Mouse (Mus musculus): ENCODE data around the gene Ep400. TPM values are rescaled to one million over a fixed set of nuclear protein-coding genes. Genes with fewer than 3 reads are reported as not detected.
A peak's percentile ranks its signal among the peaks of the same experiment; 100 is the strongest.

The Ep400 gene
- total RNA-seq (2021), result 10 to 100 TPM; 84.8 to 89.3 TPM
- long read RNA-seq, experiment 1, partial matches to known transcripts, result 10 of 24 reads
- long read RNA-seq, experiment 1, other reads (novel, unspliced or antisense), result 13 of 24 reads
- long read RNA-seq, experiment 2, partial matches to known transcripts, result 8 of 15 reads
- long read RNA-seq, experiment 2, other reads (novel, unspliced or antisense), result 5 of 15 reads

DNA sequence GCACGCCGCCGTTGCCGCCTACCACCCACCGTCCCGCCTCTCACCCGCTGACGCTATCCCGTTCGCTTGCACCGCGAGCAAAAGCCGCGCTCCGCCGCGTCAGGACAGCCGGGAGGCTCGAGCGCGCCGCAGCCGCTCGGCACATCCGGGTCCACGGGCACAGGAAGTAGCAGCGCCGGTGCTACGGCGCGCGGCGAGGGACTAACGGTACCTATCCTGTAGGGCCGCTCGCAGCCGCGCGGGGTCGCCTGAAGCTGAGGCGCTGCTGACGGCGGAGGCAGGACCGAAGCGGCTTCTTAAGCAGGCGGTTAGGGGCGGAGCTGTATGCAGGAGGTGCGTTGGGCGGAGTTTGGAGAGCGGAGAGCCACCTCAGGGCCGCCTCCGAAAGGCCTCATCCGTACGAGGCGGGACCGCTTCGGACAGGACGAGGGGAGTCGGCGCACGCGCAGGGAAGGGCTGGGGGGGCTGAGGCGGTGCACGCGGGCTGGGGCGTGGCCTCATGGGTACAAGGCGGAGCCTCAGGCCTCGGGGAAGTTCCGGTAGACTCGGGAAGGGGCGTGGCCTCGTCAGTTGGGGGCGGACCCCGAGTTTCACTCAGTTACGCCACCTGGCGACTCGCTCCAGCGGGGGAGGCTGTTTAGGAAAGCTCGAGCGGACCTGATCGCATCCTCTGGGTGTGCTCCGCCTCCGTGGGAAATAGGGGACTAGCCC is at the start of gene Ep400:
Gene Ep400, minus strand, starts transcription at position 270 of the 711 bp plus-strand sequence.
- peak; percentile 99 for DNase-seq (ENCODE audit: low spot score in 2 of 2)
- intact Hi-C loops (cut with DNase I), result no loop called here

DNA sequence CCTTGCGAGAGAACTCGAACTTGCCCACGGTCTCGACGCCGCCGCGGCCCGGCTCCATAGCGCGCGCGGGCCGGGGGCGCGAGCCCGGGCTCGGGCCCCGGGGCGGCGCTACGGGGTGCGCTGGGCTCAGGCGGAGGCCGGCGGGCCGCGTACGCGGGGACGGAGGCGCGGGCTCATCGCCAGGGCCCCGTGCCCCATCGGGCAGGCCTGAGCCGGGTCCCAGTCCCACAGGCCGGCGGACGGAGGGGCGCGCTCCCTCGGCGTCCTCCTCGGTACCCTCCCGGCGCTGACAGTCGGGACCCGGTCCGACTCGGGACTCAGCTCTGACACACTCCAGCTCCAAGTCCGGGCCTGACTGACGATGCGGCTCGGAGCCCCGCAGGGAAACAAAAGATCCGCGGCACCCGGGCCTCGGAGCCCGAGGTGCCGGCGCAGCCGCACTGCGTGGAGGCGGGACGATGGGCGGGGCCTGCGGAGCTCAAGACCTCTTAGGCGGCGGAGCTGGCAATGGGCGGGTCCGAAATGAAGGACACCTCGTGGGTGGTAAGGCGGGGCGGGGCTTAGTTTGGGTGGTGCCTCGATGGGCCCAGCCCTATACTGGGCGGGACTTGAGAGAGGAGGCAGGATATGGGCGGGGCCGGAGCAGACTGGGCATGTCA is 39.3 kb upstream of the Ep400 start, which contains the start of gene Ulk1:
Gene Ulk1, minus strand, starts transcription at position 431 of the 659 bp plus-strand sequence.
- DNase-seq (ENCODE audit: low spot score in 2 of 2), result peak; percentile 98 to 100
- intact Hi-C loops (cut with DNase I), result no loop called here

DNA sequence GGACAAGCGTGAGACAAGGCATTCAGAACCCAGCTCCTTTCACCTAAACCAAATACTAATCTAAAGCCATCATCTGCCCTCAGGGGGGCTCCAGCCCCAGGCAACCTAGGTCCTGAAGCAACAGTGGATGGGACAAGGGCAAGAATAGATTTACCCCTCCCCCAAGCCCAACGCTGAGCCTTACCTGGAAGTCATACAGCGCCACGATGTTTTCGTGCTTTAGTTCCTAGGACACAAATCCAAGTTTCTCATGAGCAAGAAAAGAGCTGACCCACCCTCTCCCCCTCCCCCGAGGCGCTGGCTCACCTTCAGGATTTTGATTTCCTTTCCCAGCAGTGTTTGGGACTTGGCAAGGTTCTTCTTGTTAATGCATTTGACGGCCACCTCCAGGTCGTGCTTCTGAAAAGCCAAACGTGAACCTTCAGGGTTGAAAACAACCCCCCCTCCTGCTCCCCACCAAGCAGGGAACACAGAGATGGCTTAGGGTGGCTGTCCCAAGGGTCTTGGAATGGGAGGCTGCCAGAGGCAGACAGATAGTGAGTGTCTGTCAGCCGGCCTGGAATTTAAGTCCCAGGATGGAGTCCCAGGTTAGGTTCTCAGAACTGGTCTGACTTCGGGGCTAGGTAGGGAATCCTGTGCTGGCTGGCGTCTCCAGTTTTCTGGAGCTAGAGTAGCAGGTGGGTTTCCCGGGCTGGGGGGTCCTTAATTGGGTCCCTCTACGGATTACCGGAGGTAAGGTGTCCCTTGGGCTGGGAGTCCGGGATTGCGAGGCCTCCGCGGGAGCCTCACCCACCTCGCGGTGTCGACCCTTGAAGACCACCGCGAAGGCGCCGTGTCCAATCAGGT is 38.5 kb upstream of the Ep400 start:
- intact Hi-C loops (cut with DNase I), result no loop called here

DNA sequence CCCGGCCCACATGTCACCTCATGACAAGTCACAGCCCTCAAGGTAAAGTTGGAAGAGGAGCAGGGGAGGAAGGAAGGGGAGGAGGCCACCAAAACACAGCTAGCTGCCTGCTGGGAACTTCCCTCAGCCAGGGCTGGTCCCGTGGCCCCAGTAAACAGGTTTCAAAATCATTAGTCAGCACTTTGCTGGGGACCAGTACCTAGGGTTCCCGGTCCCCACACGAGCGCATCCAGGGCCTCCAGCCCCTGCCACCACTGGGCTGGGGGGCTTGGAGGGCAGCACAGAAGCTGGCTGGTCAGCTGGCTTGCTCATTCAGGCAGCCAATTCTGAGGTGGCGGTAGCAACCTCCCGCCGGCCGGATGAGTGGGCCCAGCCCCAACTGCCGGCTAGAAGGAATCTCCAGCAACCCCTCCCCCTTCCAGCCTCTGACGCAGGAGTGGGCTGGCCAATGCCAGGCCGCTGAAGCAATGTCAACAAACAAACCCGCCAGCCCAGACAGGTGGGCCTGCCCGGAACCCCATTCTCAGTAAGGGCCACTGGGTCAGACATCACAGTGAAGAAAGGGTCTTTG is 37.6 kb upstream of the Ep400 start:
- intact Hi-C loops (cut with DNase I), result no loop called here
- DNase-seq (ENCODE audit: low spot score in 2 of 2), result peak; percentile 78 to 82

More for the DNA sequence above, 38.5 kb upstream of the Ep400 start:
- DNase-seq (ENCODE audit: low spot score in 2 of 2), result no peak

DNA sequence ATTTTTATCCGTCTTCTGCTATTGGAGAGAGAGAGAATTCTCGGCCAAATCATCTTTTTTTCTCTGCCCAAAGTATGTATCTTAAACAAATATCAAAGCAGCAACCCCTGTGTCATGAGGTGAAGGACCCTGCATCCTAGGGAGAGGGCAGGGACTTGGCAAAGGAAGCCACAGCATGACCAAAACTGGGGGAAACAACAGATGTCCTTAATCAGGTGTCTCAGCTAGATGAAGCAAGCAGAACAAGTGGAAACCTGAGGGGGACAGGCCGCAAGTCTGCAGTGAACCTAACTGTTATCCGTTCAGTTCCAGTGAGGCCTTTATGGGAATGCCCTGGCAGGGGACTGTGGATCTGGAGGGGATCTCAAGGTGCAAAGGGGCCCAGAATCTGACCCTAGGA is 36.9 kb upstream of the Ep400 start:
- DNase-seq (ENCODE audit: low spot score in 2 of 2), result no peak
- intact Hi-C loops (cut with DNase I), result no loop called here

DNA sequence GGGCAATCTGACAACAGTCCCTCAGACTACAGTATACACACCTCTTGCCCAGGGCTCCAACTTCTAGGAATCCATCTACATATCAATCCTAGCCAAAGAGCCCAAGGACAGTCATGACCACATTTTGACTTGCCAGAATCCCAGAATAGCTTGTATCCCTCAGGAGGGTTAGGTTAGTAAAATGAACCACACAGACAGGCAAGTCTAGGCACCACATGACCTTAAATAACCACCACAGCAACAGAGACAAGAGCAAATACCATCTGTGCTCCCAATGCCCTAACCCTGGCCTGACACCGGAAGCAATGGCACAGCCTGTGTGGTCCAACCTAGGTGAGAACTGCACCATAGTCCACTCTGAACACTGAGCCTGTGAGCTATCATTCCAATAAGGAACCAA is 36.2 kb upstream of the Ep400 start:
- intact Hi-C loops (cut with DNase I), result no loop called here
- DNase-seq (ENCODE audit: low spot score in 2 of 2), result no peak

DNA sequence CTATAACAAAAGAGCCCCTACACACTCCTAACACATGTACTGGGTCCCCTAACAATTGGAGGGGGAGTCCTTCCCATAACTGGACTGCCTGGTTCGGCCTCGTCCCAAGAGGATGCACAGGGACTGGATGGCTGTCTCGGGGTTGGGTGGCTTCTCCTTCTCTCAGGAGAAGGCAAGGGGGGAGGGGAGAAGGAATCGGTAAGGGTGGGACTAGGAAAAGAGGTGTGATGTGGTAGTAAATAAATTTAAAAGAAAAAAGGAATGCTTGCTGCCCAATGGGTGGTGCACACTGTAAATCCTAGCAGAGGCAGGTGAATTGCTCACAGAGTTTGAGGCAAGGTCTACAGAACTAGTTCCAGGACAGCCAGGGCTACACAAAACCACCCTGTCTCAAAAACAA is 35.6 kb upstream of the Ep400 start:
- DNase-seq (ENCODE audit: low spot score in 2 of 2), result no peak
- intact Hi-C loops (cut with DNase I), result no loop called here

DNA sequence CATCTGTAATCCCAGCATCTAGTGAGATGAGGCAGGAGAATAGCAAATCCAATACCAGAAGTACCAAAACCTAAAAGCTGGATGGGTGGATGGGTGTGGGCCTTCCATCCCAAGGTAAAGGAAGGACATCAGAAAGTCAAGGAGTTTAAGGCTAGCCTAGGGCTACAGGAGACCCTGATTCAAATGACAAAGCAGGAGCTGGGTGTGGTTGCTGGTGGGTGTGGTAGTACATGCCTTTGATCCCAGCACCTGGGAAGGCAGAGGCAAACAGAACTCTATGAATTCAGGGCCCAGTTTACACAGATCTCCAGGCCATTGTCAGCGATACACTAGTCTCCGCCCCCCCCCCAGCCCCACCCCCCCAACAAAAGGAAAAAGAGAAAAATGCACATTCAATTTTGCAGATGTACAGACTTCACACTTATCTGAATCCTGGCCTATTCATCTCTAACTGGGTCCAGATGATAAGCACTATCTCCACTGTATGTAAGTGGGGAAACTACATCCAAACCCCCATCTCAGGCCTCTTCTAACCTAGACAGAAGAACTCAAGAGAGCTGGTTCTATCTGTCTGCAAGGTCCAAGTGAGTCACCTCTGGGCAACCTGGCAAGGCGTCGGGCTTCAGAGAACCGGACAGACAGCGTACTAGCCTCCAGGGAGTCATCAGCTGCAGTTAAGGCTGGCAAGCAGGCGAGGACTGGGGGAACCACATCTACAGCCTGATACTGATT is 33.7 kb upstream of the Ep400 start:
- DNase-seq (ENCODE audit: low spot score in 2 of 2), result no peak
- intact Hi-C loops (cut with DNase I), result no loop called here

DNA sequence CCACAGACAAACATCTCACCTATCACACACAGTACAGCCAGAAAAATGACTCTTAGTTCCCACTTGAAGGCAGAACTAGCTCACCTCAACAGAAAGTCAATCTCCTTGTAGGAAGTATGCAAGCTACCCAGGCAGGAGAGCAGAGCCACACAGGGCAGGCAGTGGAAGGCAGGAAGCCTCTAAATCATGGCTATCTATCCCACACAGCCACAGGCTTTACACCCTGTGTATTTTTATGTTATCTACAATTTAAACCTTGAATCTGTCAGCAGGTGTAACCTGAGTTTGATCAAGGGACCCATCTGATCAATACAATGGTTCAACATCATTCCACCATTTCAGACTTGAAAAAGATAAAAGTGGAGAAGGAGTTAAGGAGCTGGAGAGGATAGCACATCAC is 32.3 kb upstream of the Ep400 start:
- intact Hi-C loops (cut with DNase I), result no loop called here

DNA sequence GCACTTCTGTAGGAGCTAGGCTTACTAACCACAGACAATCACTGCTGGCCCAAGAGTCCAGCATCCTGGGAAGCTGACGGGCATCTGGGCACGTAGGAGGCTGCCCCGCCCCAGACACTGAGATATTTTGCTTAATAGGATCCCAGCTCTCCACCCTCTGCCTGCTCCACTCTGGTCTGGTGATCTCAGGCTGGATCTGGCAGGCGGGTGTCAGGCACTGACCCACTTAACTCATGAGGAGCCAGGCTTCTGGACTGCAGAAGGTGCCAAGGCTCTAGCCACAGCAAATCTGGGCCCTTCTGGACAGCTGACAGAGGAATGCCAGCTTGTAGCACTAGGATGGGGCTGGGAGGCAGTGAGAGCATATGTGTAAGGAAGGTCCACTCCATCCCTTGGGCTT is 31.7 kb upstream of the Ep400 start:
- DNase-seq (ENCODE audit: low spot score in 2 of 2), result no peak
- intact Hi-C loops (cut with DNase I), result no loop called here

More for the DNA sequence above, 32.3 kb upstream of the Ep400 start:
- DNase-seq (ENCODE audit: low spot score in 2 of 2), result no peak

DNA sequence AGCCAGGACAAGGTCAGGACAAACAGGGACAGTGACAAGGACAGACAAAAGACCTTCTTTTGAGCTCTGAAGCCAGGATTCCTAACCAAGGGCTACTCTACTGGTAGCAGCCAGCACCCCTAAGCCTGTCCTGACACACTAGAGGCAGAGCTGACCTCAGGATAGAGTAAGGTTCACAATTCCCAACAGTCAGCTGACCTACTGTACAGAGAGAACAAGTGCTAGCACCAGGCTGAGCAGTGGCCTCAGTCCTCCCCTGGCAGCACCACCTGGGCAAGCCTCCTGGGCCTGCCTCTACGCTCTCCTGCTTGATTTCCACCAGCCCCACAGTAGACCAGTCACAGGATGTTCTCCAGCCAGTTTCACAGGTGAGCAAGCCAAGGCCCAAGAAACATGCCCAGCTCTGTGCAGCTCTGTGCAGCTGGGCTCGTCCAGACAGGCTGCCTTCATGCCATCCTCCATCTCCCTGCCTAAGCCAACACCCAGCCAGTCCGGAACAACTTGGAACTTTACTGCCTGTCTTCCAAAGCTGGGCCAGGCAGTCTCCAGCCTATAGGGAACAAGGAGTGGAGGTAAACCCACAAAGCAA is 30.6 kb upstream of the Ep400 start:
- DNase-seq (ENCODE audit: low spot score in 2 of 2), result no peak
- intact Hi-C loops (cut with DNase I), result no loop called here

DNA sequence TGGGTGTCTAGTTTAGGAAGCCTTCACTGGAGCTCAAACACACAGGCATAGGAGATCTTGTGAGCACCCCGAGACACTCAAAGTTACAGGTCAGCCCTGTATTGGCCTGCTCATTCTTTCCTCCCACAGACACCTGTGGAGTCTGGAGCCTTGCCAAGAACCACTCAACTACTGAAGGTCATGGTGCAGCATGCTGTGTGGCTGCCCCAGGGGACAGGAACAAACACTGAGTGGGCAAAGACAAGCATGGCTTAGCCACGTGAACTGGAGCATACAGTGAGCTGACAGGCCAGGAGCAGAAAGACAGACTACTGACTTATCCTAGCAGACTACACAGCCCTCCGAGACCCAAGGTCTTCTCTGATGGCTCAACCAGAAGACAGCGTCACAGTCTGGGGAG is 27.2 kb upstream of the Ep400 start:
- intact Hi-C loops (cut with DNase I), result no loop called here
- DNase-seq (ENCODE audit: low spot score in 2 of 2), result no peak

DNA sequence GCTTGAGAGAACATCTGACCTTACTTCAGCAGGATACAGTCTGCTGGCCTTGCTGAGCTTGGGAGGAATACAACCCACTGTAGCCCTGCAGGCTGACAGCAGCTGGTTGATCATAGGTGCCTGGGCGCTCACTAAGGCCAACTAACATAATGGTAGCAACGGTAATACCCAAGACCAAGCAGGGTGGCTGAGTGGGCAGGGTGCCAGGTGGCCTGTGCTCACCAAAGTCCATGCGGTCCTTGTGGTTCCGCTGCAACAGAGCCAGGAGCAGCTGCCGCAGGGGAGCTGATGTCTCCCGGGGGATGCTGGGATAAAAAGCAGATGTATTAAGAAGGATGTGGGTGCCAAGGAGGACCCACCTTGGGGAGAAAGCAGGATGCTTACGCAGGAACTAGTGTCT is 23.8 kb upstream of the Ep400 start:
- intact Hi-C loops (cut with DNase I), result no loop called here
- no peak for DNase-seq (ENCODE audit: low spot score in 2 of 2)

DNA sequence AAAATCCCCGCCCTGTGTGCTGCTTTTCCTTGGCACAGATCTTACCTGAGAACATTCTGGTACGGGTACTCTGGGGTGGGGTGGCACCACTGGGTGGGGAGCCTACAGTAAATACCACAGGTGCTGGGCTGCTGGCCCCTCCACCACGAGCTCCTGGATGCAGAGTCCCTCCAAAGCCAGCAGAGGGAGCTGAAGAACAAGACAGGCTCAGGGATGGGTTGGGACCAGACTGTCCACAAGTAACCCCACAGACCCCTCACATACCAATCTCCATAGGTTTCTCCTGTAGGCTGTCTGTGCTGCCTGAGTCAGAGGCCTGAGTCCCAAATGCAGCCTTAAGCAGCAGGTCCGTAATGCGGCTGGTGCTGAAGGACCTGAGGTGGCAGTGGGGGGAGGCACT is 18.2 kb upstream of the Ep400 start:
- peak in 1 of 2 experiments; percentile 33 for DNase-seq (ENCODE audit: low spot score in 2 of 2)
- intact Hi-C loops (cut with DNase I), result no loop called here

DNA sequence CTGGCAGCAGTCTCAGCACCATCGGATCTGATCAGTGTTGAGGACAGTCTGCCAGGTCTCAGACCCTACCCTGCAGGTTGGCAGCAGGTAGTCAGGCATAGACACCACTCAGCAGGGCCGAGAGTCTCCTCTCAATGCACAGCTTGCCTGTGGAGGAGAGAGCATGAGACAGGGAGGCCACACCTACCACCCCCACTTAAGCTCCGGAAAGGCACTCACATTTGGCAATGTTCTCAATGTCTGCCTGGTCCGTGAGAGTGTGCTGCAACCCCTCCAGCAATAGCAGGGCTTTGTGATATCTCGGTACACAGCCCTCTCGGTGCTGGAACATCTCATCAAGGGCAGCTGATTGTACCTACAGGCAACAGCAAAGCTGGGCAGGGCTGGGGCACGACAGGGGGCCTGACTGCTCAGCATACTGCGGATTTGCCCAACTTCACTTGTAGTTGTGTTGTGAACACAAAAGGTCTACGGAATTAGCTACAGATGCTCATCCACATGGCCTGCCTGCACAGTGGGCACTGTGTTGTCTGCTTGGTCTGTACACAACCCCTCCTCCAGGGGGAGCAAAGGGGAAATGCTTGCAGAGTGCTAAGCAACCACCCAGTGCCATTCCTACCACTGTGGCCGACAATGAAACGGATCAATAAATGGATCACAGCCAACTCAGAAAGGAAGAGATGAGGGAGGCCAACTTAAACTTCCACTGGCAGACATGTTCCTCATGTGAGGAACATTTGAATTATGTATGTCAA is 15.7 kb upstream of the Ep400 start:
- DNase-seq (ENCODE audit: low spot score in 2 of 2), result peak; percentile 31 to 52
- intact Hi-C loops (cut with DNase I), result no loop called here

DNA sequence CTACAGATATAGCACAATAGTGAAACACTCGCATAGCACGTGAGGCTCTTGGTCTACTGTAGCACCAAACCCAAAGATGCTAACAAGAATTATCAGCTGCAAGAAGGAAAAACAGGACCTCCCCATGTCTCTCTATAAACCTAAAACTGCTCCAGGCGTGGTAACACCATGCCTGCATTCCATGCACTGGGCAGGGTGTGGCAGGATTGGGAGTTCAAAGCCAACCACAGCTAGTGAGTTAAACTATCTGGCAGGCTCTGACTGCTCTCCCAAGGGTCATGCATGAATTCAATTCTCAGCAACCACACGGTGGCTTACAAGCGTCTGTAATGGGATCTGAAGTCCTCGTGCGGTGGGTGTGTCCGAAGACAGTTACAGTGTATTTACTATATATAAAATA is 12.6 kb upstream of the Ep400 start:
- intact Hi-C loops (cut with DNase I), result no loop called here
- DNase-seq (ENCODE audit: low spot score in 2 of 2), result no peak

DNA sequence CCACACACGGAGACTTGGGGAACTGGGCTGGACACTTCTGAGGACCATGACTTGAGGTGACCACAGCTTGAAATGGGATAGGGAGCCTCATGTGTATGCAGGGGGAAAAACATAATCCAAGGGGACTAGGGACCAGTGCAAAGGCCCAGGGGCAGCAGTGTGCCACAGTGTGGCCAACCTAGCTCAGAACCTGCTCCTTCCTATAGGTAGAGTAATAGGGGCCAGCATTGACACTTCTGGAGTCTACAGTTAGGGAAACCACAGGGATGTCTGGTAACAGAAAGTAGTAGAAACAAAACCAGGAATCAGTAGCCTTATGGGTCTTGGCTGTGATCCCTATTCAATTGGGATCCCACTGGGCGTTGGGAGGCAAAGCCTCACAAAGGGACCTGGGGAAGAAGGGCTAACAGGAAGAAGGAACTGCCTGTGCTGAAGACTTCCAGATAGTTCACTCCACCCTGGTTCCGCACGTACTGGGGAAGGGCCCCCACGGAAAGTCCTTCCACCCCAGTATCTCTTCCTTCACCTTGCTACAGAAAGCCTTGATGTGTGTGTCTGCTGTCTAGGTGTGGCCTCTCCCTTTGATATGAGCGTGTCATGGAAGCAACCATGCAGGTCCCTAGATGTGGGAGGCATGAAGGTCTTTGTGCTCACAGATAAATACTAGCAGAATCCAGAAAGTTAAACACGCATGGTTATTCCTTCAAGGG is 11.2 kb upstream of the Ep400 start:
- intact Hi-C loops (cut with DNase I), result no loop called here
- DNase-seq (ENCODE audit: low spot score in 2 of 2), result no peak

All from left cerebral cortex, postnatal 14 days (tissue).